Mouse (Mus musculus): ENCODE measurements around the gene Edem2.
"Not testable (repeated sequence)": the region's sequence is repeated elsewhere in the genome, so short reads cannot be mapped to it uniquely, and the experiment has no call there.

Edem2 gene

DNA sequence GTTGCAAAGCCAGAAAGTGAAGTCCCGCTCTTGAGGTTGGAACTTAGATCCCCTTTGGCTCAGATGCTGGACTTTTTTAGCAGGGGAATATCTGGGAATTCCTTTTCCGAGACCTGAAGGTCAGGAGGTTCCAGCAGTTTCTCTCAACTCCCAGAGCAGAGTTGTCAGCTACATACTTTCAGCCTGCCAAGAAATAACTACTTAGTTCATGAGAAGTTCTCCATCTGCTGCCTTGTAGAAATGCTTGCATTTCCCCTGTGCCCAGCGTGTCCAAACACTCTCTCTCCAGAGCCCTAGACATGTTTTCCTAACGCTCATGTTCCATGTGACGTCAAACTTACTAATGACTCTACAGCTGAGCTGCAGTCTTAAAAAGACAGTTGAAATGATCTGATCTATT is 5.8 kb upstream of the Edem2 start:
- DNase-seq: no peak

DNA sequence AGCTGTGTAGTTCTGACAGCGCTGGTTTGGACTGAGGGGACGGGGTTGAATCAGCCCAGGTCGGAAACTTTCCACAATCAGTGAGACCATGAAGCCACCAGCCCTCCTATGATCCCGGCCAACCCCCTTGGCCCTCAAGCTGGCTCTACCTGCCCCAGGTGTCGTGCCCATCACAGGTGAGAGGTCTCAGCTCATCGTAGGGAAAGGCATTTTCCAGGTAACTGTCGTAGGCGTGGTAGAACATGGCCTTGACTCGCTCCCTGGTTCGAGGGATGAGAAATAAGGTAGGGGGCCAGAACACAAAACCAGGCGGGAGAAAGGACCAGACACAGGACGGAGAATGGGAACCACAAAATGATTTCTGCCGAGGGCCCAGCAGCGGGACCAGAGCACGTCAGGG is 533 bp downstream of the Edem2 start:
- no peak for DNase-seq

DNA sequence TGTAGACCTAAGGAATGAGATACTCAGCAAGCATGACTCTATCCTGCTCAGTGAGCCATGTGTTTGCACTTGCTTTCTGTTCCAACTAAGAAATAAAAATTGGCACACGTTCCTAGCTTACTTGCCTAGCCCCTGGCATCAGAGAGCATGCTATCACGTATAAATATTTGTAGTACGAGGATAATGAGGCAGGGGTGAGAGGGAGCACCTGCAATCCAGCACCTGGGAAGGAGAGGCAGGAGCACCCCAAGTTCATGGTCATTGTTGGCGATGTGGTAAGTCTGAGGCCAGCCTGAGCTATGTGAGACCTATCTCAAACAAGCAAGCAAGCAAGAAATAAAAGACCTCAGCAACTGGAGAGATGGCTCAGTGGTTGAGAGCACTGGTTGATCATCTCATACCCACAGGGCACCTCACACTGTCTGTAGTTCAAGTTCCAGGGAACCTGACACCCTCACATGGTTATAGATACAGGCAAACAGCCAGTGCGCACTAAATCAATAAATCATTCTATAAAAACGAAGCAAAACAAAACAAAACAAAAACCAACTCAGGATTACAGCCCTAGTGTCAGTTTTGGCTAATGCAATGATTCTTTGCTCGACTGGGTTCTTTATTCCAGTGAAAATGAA is 1.4 kb downstream of the Edem2 start:
- no peak for DNase-seq

DNA sequence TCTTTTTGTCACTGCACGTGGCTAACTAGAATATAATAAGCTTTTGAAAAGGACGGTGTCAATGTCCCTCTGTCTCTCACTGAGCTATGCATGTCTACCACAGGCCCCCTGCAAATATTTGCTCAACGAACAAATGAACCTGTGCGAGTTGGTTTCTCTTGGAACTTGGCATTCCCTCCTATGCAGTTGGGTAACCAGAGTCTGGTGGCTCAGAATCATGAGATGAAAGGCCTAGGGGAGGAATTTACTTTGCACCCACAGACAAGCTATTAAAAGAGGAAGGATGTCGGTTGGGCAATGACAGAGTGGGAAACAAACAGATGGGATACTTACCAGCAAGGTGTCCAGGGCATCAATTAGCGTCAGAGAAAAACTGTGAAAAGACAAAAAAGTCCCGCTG is 3.0 kb downstream of the Edem2 start:
- no peak for DNase-seq

- DNase-seq: no peak
These were observed 4.7 kb downstream of the Edem2 start for GRCm38 (mm10) chr2:155724526-155724925.

GRCm38 (mm10) chr2:155724036-155724435 is 5.2 kb downstream of the Edem2 start:
- no peak for DNase-seq

DNA sequence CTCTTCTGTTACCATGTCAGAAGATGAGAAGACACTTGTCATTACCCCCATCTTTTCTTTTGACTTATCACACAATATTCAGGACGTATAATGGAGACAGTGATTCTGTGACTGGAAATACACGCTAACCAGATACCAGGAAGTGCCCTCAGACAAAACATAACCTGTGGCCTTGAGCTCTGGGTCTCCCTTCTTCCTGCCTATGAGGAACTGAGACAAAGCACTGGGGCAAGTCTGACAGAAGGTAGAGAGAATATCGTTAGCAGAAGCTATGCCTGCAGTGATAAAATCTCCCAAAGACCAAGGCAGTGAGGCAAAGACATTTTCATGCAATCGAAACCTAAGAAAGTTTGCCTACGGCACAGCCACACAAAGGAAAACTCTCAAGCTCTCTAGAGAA is 8.7 kb downstream of the Edem2 start:
- DNase-seq: no peak

DNA sequence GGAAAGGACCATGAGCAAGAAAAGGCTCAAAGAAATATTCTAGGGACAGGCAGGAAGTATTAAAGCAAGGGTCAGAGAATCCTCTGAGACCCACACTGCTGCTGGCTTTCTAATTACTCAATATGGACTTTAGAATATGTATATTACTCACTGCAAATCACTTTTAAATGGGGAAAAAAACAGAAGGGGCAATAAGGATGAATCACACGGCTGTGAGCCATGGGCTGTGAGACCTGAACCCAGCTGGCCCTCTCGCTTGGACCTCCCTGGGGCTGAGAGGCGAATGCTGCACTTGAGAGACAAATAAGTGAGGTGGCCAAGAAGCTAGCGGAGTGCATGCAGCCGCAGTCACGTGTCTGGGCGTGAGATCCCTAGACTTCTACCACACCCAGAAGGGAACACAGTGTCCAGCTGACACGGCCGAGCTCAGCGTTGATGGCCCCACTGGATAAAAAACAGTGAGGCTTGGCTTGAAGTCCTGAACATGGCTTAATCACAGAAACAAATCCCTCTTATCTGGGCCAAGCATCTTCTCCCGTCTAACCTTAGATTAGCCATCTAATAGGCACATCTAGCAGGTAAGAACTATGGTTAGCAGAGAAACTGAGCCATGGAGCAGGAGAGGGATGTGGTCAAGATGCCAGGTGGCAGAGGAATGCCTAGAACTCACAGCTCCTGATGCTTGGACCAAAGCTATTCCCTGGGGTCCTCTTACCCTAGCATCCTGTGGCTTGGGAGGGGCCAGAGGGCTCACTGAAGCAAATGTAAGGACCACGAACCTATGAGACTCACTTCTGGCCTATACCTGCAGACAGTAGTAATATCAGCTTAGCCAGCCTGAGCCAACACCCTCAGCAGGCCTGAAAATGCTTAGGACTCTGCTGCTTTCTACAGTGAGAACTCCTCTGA is 11.9 kb downstream of the Edem2 start:
- DNase-seq: no peak

- DNase-seq: no peak
These were observed 18.7 kb downstream of the Edem2 start for GRCm38 (mm10) chr2:155710557-155710956.

DNA sequence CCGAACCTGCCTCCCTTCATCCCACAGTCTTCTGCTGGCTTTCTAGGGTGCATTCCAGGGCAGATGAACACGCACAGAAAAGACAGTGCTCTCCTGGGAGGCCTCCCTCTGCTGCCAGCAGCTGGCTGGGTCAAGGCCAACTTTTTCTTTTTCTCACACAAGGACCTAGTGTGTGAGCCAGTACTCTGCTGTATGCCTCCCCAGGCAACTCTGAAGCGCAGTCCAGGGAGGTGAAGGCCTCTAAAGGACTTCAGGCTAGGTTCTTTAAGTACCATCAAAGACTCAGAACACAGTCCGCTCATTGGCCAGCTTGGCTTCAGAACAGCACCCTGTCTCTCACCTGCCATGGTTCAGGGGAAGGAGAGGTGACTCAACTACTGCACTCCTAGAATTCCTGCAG is 22.0 kb downstream of the Edem2 start:
- no peak for DNase-seq

DNA sequence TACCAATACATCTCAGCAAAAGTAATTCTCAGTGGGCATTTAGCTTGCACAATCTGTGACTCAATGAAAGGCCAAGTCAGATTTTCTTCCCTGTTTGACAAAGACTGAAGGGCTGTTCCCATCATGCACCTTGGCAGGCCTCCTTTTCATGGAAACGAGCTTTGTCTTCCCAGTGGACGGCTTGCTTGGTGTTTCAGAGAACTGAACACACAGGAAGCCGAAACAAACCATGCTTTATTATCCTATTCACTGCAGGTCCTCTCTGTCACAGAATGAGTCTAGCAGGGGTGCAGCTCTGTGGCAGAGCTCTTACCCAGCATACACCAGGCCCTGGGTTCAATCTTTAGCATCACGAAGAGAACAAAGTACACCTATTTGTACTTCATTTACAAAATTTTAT is 25.6 kb downstream of the Edem2 start:
- no peak for DNase-seq

- no peak for DNase-seq
These were observed 27.8 kb downstream of the Edem2 start for GRCm38 (mm10) chr2:155701399-155701919.

- not testable (repeated sequence) for DNase-seq
These were observed 30.8 kb downstream of the Edem2 start for GRCm38 (mm10) chr2:155698443-155698842.

- no peak for DNase-seq
These were observed 32.4 kb downstream of the Edem2 start for GRCm38 (mm10) chr2:155696851-155697250.

GRCm38 (mm10) chr2:155696091-155696558 is 33.1 kb downstream of the Edem2 start:
- peak; percentile 93 for DNase-seq

DNA sequence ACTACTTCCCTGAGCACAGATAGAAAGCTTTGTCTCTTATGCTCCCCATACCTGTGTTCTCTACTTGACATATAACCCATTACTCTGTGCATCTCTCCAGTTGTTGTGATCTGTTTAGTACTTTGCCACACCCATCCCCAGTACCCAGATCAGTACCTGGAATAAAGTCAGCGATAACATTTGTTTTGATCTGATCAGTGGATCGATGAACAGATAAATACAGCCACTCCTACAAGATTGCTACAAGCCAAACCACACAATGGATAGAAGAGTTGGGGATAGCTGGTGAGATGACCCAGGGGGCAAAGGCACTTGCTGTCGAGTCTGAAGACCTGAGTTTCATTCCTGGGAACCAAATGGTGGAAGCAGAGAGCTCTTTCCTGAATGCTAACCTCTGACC is 34.0 kb downstream of the Edem2 start:
- DNase-seq: no peak

DNA sequence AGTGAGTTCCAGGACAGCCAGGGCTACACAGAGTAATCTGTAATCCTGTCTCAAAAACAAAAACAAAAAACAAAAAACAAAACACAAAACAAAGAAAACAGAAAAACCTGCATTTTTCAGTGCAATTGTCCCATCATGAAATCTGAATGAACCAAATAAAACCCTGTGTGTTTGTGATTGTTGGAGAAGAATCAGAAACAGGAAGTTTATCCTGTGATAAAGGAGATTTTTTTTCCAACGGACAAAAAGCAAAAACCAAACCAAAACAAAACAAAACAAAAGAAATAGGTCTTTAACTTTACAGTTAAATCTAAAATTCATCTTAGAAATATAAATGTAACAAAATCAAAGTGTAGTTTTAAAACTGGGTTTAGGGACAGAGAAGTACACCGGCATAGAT is 34.7 kb downstream of the Edem2 start:
- DNase-seq: no peak

GRCm38 (mm10) chr2:155693136-155693535 is 36.1 kb downstream of the Edem2 start:
- no peak for DNase-seq

- DNase-seq: peak; percentile 97
These were observed 37.4 kb downstream of the Edem2 start, which contains the start of gene Trpc4ap for GRCm38 (mm10) chr2:155691723-155692493. Gene Trpc4ap, minus strand, starts transcription at chr2:155692384.

DNA sequence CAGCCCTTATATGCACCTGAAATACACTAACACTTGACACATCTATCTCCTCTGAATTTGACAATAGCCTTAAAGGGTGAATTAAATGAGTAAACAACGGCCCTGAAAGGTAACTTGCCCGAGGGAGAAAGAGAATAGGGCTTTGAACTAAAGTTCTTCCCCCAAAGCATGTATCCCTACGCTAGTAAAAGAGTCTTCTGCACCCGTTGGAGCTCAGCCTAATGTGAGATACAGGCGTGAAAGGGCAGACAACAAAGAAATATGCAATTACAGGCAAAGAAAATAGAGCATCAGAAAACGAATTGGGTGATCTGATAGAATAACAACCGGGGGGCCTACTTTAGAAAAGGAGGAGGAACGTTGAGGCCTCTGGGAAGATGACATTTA is 37.9 kb downstream of the Edem2 start:
- DNase-seq: no peak

GRCm38 (mm10) chr2:155689211-155689610 is 40.1 kb downstream of the Edem2 start:
- DNase-seq: no peak

DNA sequence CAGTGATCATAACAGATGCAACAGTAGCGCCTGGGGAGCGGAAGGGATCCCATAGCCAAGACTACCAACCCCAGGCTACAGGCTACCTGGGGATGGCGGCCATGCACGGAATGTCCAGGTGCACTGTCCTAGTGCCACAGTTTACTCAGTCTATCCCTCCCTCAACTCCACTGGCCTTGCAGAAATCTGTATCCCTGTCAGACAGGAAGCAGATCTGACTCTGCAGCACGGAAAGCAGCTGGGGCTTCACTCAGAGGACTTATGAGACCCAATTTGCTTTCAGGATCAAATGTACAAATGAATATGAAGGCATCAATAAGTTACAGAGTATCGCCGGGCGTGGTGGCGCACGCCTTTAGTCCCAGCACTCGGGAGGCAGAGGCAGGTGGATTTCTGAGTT is 41.5 kb downstream of the Edem2 start:
- DNase-seq: no peak

DNA sequence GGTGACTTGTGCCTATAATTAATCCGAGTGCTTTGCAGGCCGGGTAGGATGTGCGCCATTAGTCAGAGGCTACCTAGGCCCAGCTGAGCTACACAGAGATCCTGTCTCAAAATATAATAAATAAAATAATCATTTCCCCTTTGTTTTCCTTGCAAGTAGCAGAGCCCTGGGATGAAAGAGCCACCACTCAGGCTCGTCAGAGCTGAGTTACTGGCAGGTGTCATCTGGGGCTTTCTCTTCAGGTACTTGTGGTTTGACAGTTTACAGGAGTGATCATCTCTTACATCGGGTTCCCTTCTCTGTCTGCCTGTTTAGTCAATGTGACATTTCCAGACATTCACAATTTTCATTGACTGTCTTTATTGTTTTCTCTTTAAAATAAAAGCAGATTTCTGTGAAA is 42.7 kb downstream of the Edem2 start:
- DNase-seq: no peak

All from right cerebral cortex, postnatal 14 days (tissue).